Mouse (Mus musculus) embryonic facial prominence, embryonic 10.5 days (tissue): Measurements from ENCODE around the gene Psma7. TPM values are rescaled to one million over a fixed set of nuclear protein-coding genes. Genes with fewer than 3 reads are reported as not detected.

Experiments used
- DNase-seq: peaks from one replicate; pipeline ENCODE4 v3.0.0-alpha.2; 2017; ENCODE audit warnings: low spot score
- H3K27ac ChIP-seq: fragments of 300-500 bp; sonication (generic); replicated peaks from 2 replicates; pipeline ENCODE4 v1.5.1; 2016; ENCODE audit warnings: mild to moderate bottlenecking
- H3K27me3 ChIP-seq: fragments of 300-500 bp; sonication (generic); replicated peaks from 2 replicates; pipeline ENCODE4 v1.6.1; 2016; ENCODE audit warnings: low read depth, mild to moderate bottlenecking; ENCODE audit not compliant: poor library complexity, severe bottlenecking
- H3K36me3 ChIP-seq: fragments of 300-500 bp; sonication (generic); replicated peaks from 2 replicates; pipeline ENCODE4 v1.6.1; 2016; ENCODE audit warnings: mild to moderate bottlenecking, moderate library complexity
- H3K4me1 ChIP-seq: fragments of 300-500 bp; sonication (generic); 2 replicates; pipeline ENCODE4 v1.6.1; 2016
- H3K4me3 ChIP-seq: fragments of 300-500 bp; sonication (generic); 2 replicates; pipeline ENCODE4 v1.5.1; 2016; ENCODE audit warnings: mild to moderate bottlenecking, moderate library complexity
- H3K9me3 ChIP-seq: fragments of 300-500 bp; sonication (generic); 2 replicates; pipeline ENCODE4 v1.6.1; 2016; ENCODE audit warnings: mild to moderate bottlenecking
- WGBS: fragments of 180-500 bp; shearing (Covaris S2); methylation state at CpG from one replicate; pipeline ENCODE4 v1.1.7; 2016; 5-methylcytosine and 5-hydroxymethylcytosine counted together
- polyA plus RNA-seq: library from polyadenylated mRNA; unstranded; fragments of >200 nt; fragmentation: Nextera tagmentation; extraction: Ambion mirVana; gene quantifications from 2 replicates; pipeline ENCODE4 v1.2.1, GENCODE M21; 2016

Gene Psma7
- polyA plus RNA-seq, 1 experiment from 2014 or later: 921 TPM

GRCm38 (mm10) chr2:180013686-180014085 is 28.5 kb downstream of the Psma7 start:
- DNase-seq: peak; percentile 6
- H3K4me3 ChIP-seq: no peak overlapping the region

GRCm38 (mm10) chr2:180011370-180011769 is 30.9 kb downstream of the Psma7 start:
- WGBS: 82% methylated on average over 6 of the region's 6 CpGs
- DNase-seq: peak; percentile 5
- no peaks in the 10 kb centered on the region for H3K36me3 ChIP-seq
- H3K27me3 ChIP-seq: peaks cover 10% of the 10 kb centered on the region
- 0 out of 2 replicates have a peak, but pooled peaks cover 5% of the 10 kb centered on the region for H3K9me3 ChIP-seq
- no peak overlapping the region for H3K4me3 ChIP-seq
- no peak overlapping the region for H3K27ac ChIP-seq
- H3K4me1 ChIP-seq: peaks cover 4% of the 10 kb centered on the region; the same call in 1 of the 2 replicates

More at GRCm38 (mm10) chr2:180013686-180014085, 28.5 kb downstream of the Psma7 start:
- Histone ChIP-seq H3K27ac (no peak overlapping the region), H3K9me3 (0 out of 2 replicates have a peak, but pooled peaks cover 5% of the 10 kb centered on the region), H3K4me1 (peaks cover 14% of the 10 kb centered on the region), H3K27me3 (0 out of 2 replicates have a peak, but pooled peaks cover 7% of the 10 kb centered on the region), H3K36me3 (no peaks in the 10 kb centered on the region)
- WGBS: 90% methylated on average over 7 of the region's 7 CpGs

- Histone ChIP-seq H3K27ac (no peak overlapping the region), H3K4me3 (no peak overlapping the region), H3K36me3 (no peaks in the 10 kb centered on the region), H3K27me3 (peaks cover 15% of the 10 kb centered on the region), H3K4me1 (peaks cover 4% of the 10 kb centered on the region; the same call in 1 of the 2 replicates), H3K9me3 (0 out of 2 replicates have a peak, but pooled peaks cover 5% of the 10 kb centered on the region)
- peak; percentile 3 for DNase-seq
- WGBS: 93% methylated on average over 7 of the region's 7 CpGs
Observed at GRCm38 (mm10) chr2:180010686-180011085, 31.5 kb downstream of the Psma7 start.

- H3K36me3 ChIP-seq: no peaks in the 10 kb centered on the region
- H3K9me3 ChIP-seq: 0 out of 2 replicates have a peak, but pooled peaks cover 5% of the 10 kb centered on the region
- peaks cover 15% of the 10 kb centered on the region for H3K27me3 ChIP-seq
- H3K4me3 ChIP-seq: no peak overlapping the region
- DNase-seq: peak; percentile 8
- WGBS: 44% methylated on average over 9 of the region's 9 CpGs
- no peak overlapping the region for H3K27ac ChIP-seq
- H3K4me1 ChIP-seq: no peaks in the 10 kb centered on the region
Observed at GRCm38 (mm10) chr2:180006352-180007017, 35.7 kb downstream of the Psma7 start.

GRCm38 (mm10) chr2:180005656-180006351 is 36.4 kb downstream of the Psma7 start:
- H3K36me3 ChIP-seq: no peaks in the 10 kb centered on the region
- peaks cover 15% of the 10 kb centered on the region for H3K27me3 ChIP-seq
- 63% methylated on average over 5 of the region's 5 CpGs for WGBS
- no peak overlapping the region for H3K4me3 ChIP-seq
- H3K9me3 ChIP-seq: 0 out of 2 replicates have a peak, but pooled peaks cover 5% of the 10 kb centered on the region
- DNase-seq: peak; percentile 3
- H3K4me1 ChIP-seq: no peaks in the 10 kb centered on the region
- H3K27ac ChIP-seq: no peak overlapping the region

- Histone ChIP-seq H3K9me3 (no peaks in the 10 kb centered on the region), H3K27me3 (peaks cover 7% of the 10 kb centered on the region; the same call in 1 of the 2 replicates), H3K27ac (no peak overlapping the region), H3K36me3 (no peaks in the 10 kb centered on the region), H3K4me3 (no peak overlapping the region), H3K4me1 (no peaks in the 10 kb centered on the region)
- 91% methylated on average over 9 of the region's 9 CpGs for WGBS
- DNase-seq: peak; percentile 3
Observed at GRCm38 (mm10) chr2:180001635-180002034, 40.6 kb downstream of the Psma7 start.

GRCm38 (mm10) chr2:179998431-179998830 is 43.8 kb downstream of the Psma7 start:
- DNase-seq: peak; percentile 3
- no peaks in the 10 kb centered on the region for H3K36me3 ChIP-seq
- H3K27ac ChIP-seq: no peak overlapping the region
- no peaks in the 10 kb centered on the region for H3K27me3 ChIP-seq
- no peaks in the 10 kb centered on the region for H3K4me1 ChIP-seq
- no peaks in the 10 kb centered on the region for H3K9me3 ChIP-seq
- 78% methylated on average over 4 of the region's 4 CpGs for WGBS
- no peak overlapping the region for H3K4me3 ChIP-seq

GRCm38 (mm10) chr2:179993071-179993470 is 49.2 kb downstream of the Psma7 start:
- Histone ChIP-seq H3K4me3 (no peak overlapping the region), H3K36me3 (no peaks in the 10 kb centered on the region), H3K9me3 (no peaks in the 10 kb centered on the region), H3K27ac (no peak overlapping the region), H3K27me3 (no peaks in the 10 kb centered on the region), H3K4me1 (no peaks in the 10 kb centered on the region)
- WGBS: 84% methylated on average over 5 of the region's 5 CpGs
- DNase-seq: peak; percentile 5

GRCm38 (mm10) chr2:179989098-179989497 is 53.1 kb downstream of the Psma7 start:
- peak; percentile 4 for DNase-seq
- no peak overlapping the region for H3K4me3 ChIP-seq
- no peaks in the 10 kb centered on the region for H3K36me3 ChIP-seq
- WGBS: 65% methylated on average over 1 of the region's 1 CpGs
- peaks cover 5% of the 10 kb centered on the region for H3K4me1 ChIP-seq
- no peaks in the 10 kb centered on the region for H3K27me3 ChIP-seq
- no peaks in the 10 kb centered on the region for H3K9me3 ChIP-seq
- H3K27ac ChIP-seq: no peak overlapping the region

- DNase-seq: no peak
Observed at GRCm38 (mm10) chr2:179986437-179987022, 55.7 kb downstream of the Psma7 start.

More at GRCm38 (mm10) chr2:179986437-179987022, 55.7 kb downstream of the Psma7 start:
- Histone ChIP-seq H3K4me1 (peaks cover 5% of the 10 kb centered on the region), H3K27ac (no peak overlapping the region), H3K9me3 (no peaks in the 10 kb centered on the region), H3K36me3 (no peaks in the 10 kb centered on the region), H3K27me3 (no peaks in the 10 kb centered on the region), H3K4me3 (no peak overlapping the region)
- 76% methylated on average over 10 of the region's 10 CpGs for WGBS
